Mouse (Mus musculus) telencephalon, adult 2 months (tissue): Measurements from ENCODE around the gene Rsph6a.
"Not testable (repeated sequence)": the region's sequence is repeated elsewhere in the genome, so short reads cannot be mapped to it uniquely, and the experiment has no call there.

Experiments used
- DNase-seq: peaks from one replicate; pipeline ENCODE4 v3.0.0-alpha.2; 2011; ENCODE audit warnings: low read depth, low spot score

Rsph6a gene

GRCm38 (mm10) chr7:19046286-19047069 is 8.0 kb upstream of the Rsph6a start:
- no peak for DNase-seq

- DNase-seq: no peak
Observed at GRCm38 (mm10) chr7:19048006-19048527, 6.4 kb upstream of the Rsph6a start.

- DNase-seq: no peak
Observed at GRCm38 (mm10) chr7:19049252-19049651, 5.2 kb upstream of the Rsph6a start.

GRCm38 (mm10) chr7:19050172-19050571 is 4.3 kb upstream of the Rsph6a start:
- DNase-seq: peak; percentile 34

DNA sequence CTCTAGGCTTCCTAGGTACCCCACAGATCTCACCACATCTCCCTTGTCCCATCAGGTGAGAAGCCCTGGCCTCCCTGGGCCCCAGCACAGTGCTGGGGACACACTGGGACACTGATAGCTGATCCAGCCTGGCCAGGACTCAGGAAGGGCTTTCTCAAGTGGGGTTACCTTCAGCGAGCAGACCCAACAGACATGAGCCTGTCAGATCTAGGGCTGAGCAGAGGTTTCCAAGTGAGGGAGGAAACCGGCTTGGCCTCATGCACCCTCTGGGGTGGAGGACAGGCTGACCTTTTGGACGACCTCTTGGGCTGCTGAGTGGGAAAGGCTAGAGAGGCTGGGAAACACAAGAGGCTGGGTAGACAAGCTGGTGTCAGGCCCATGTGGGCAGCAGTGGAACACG is 3.3 kb upstream of the Rsph6a start:
- DNase-seq: no peak

DNA sequence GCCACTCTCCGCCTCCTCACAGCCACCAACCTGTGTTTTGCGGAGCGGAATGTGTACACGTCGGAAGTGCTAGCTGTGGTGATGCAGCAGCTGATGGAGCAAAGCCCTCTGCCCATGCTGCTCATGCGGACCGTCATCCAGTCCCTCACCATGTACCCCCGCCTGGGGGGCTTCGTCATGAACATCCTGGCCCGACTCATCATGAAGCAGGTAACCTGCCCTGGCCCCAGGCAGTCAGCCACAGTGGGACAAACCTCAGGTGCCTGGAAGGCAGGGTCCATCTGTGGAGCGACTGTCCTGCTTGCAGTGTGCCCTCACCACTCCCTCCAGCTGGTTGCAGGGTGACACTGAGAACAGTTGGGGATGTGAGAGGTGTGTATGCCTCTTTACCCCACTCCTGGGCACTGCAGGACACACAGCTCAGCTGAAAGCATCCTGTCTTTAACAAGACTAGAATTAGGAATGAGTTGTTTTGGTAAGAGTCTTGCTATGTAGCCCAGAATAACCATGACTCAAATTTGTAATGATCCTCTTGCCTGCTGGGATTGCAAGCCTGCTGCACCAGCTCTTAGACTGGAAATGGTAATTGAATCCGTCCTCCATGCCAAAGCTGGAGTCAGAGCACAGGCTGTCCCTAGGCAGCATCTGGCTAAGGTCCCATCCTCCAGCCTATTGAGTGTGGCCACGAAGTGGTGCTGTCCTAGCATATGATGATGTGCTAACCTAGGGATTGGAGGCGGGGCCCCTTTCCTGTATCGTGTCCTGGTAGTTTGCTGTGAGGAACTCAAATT is 1.9 kb upstream of the Rsph6a start:
- peak; percentile 83 for DNase-seq

GRCm38 (mm10) chr7:19053136-19053532 is 1.4 kb upstream of the Rsph6a start:
- no peak for DNase-seq

DNA sequence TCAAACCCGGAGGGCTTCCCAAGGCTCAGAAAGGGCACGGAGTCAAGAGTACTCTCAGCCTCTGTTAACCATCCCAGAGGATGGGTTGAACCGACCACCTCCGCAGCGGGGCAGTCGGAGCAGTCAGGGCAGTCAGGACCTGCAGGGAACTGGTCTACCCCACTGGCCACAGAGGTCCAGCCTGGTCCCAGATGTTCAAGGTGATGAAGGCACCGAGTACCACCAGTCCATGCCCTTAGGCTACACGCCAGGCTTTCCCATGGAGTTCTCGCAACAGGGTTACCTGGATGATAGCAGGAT is 237 bp downstream of the Rsph6a start:
- DNase-seq: no peak

DNA sequence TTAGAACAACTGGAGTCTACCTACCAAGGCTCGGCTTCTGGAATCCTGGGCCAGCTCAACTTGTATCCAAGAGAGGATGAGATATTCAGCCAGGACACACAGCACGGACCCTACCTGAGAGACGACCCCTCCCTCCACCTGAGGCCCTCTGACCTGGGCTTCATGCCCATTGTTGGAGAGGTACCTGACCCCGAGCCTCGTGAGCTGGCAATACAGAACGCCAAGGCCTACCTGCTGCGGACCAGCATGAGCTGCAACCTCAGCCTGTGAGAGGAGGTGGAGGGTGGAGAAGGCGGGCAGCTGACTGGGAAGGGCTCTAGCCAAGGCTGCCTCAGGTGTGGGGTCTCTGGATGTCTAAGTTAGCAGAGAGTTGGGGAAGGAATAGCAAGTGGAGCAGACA is 618 bp downstream of the Rsph6a start:
- DNase-seq: no peak

GRCm38 (mm10) chr7:19057405-19057804 is 2.9 kb downstream of the Rsph6a start:
- DNase-seq: no peak

GRCm38 (mm10) chr7:19065896-19066295 is 11.4 kb downstream of the Rsph6a start:
- no peak for DNase-seq

GRCm38 (mm10) chr7:19067063-19067462 is 12.6 kb downstream of the Rsph6a start:
- DNase-seq: no peak

- no peak for DNase-seq
Observed at GRCm38 (mm10) chr7:19067935-19068334, 13.4 kb downstream of the Rsph6a start.

DNA sequence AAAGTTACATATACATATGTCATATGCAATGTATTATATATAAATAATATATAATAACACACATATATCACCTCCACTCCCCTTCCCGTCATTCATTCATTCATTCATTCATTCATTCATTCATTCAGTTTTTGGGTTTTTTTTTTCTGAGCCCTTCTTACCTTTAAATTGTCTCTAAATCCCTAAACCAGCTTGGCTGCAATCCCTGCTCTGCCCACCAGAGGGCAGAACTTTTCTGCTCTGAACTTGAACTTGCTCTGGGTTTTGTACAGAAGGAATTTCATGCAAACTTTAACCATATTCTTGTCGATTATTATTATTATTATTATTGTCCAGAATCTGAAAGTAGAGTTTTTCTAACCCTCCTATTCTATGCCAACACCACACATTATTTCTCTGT is 14.2 kb downstream of the Rsph6a start:
- DNase-seq: no peak

- DNase-seq: no peak
Observed at GRCm38 (mm10) chr7:19069500-19069899, 15.0 kb downstream of the Rsph6a start.

- DNase-seq: not testable (repeated sequence)
Observed at GRCm38 (mm10) chr7:19071024-19071423, 16.5 kb downstream of the Rsph6a start.

GRCm38 (mm10) chr7:19073504-19073903 is 19.0 kb downstream of the Rsph6a start:
- DNase-seq: no peak

GRCm38 (mm10) chr7:19074494-19074893 is 20.0 kb downstream of the Rsph6a start:
- DNase-seq: no peak

GRCm38 (mm10) chr7:19075231-19075630 is 20.7 kb downstream of the Rsph6a start:
- no peak for DNase-seq

- DNase-seq: peak; percentile 96
Observed at GRCm38 (mm10) chr7:19075723-19076585, 21.5 kb downstream of the Rsph6a start, which contains the start of gene Dmwd. Dmwd (plus strand) TSS chr7:19076227.

- DNase-seq: no peak
Observed at GRCm38 (mm10) chr7:19076586-19076991, 22.1 kb downstream of the Rsph6a start.

GRCm38 (mm10) chr7:19077761-19078160 is 23.3 kb downstream of the Rsph6a start:
- no peak for DNase-seq
